Comparison of ENCODE assay signal across 17 mouse cellular contexts in the genomic region with DNA sequence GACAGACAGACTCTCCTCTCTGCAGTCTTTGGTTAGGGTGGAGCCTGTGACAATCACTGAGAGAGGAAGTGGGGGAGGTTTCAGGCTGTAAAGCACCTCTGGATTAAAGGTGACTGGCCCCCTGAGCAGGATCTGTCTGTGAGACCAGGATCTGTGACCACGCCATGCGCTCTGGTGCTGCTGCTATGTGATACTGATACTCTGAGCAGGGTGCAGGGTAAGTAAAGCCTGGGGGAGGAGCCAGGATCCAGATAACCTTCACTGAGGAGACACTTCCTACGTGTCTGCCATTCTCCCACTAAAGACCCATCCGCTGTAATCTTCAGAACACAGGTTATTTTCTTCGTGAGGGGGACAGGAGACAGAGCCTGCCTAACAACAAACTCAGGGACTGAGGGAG. TPM values are rescaled to one million over a fixed set of nuclear protein-coding genes. Genes with fewer than 3 reads are reported as not detected.
DNase-seq lines count a peak whose midpoint lies in the region; ATAC-seq and TF ChIP-seq lines count a peak whose summit lies in the region.
"Had no signal": no experiment of that assay in that cellular context is flagged by ENCODE, and none has a peak within 500 bp of the region (broad histone marks: within the 10 kb centered on the region; RNA-seq: fewer than 3 reads in every experiment).

No protein-coding gene starts in this region.

- no peak overlapping the region for H3K4me2 ChIP-seq in heart, embryonic 15.5 days
- H3K4me2 ChIP-seq in liver, embryonic 12.5 days: 0 out of 2 replicates have a peak overlapping the region, but pooled peaks have one; percentile 9
- H3K4me2 ChIP-seq: forebrain, embryonic 12.5 days; limb, embryonic 12.5 days; neural tube, embryonic 12.5 days had no signal

- 0 out of 2 replicates have a peak, but pooled peaks have one; percentile 12 for ATAC-seq in heart, embryonic 15.5 days (replicated peaks; ENCODE audit: insufficient number of reproducible peaks, insufficient read depth, low FRiP score, low read depth)
- ATAC-seq in liver, embryonic 12.5 days: peak; percentile 74
- no peak for ATAC-seq in cerebellum, adult (ENCODE audit: insufficient number of reproducible peaks, low FRiP score, low TSS enrichment)
- ATAC-seq: activated CD4-positive, CD25-positive, alpha-beta regulatory T cell, adult 4 months had no signal

- no peak for TF ChIP-seq POLR2A in lung, adult 2 months (IDR thresholded peaks at IDR 0.05; ENCODE audit: borderline replicate concordance, extremely low read depth, low read depth, low read length)

- H3K4me3 ChIP-seq in heart, embryonic 15.5 days: no peak overlapping the region
- H3K4me3 ChIP-seq in liver, embryonic 12.5 days: no peak overlapping the region
- H3K4me3 ChIP-seq in lung, adult 2 months (replicated peaks; ENCODE audit: extremely low read depth, low read depth, low read length): no peak overlapping the region
- H3K4me3 ChIP-seq: forebrain, embryonic 12.5 days; limb, embryonic 12.5 days; neural tube, embryonic 12.5 days had no signal

- H3K9ac ChIP-seq in heart, embryonic 15.5 days: no peak overlapping the region
- no peak overlapping the region; the same call in 1 of the 2 replicates for H3K9ac ChIP-seq in liver, embryonic 12.5 days
- H3K9ac ChIP-seq: forebrain, embryonic 12.5 days; limb, embryonic 12.5 days; neural tube, embryonic 12.5 days had no signal

- TF ChIP-seq CTCF in lung, adult 2 months (IDR thresholded peaks at IDR 0.05; ENCODE audit: insufficient read depth, low read length): no peak

- H3K9me3 ChIP-seq in heart, embryonic 15.5 days (replicated peaks): no peaks in the 10 kb centered on the region
- no peaks in the 10 kb centered on the region for H3K9me3 ChIP-seq in liver, embryonic 12.5 days (replicated peaks)
- H3K9me3 ChIP-seq: forebrain, embryonic 12.5 days; limb, embryonic 12.5 days; neural tube, embryonic 12.5 days had no signal

- peak overlapping the region; percentile 79 for H3K27ac ChIP-seq in heart, embryonic 15.5 days
- no peak overlapping the region for H3K27ac ChIP-seq in liver, embryonic 12.5 days
- H3K27ac ChIP-seq: forebrain, embryonic 12.5 days; limb, embryonic 12.5 days; neural tube, embryonic 12.5 days had no signal

- H3K27me3 ChIP-seq in heart, embryonic 15.5 days: no peaks in the 10 kb centered on the region
- H3K27me3 ChIP-seq in liver, embryonic 12.5 days (replicated peaks): no peaks in the 10 kb centered on the region

- H3K4me1 ChIP-seq in heart, embryonic 15.5 days (replicated peaks): peaks cover 51% of the 10 kb centered on the region
- peaks cover 39% of the 10 kb centered on the region for H3K4me1 ChIP-seq in liver, embryonic 12.5 days
- H3K4me1 ChIP-seq in lung, adult 2 months (ENCODE audit: control insufficient read depth, insufficient read depth, low read length): peaks cover 21% of the 10 kb centered on the region

- H3K36me3 ChIP-seq in heart, embryonic 15.5 days: no peaks in the 10 kb centered on the region
- peaks cover 7% of the 10 kb centered on the region for H3K36me3 ChIP-seq in liver, embryonic 12.5 days

- no peak for DNase-seq in heart, postnatal 4 days
- DNase-seq in A20 (ENCODE audit: low read depth, low spot score) (peak; percentile 36), ES-CJ7 (ENCODE audit: low read depth, low spot score) (peak; percentile 48)
- DNase-seq in retina, embryonic 14.5 days (ENCODE audit: low spot score): no peak
- no peak for DNase-seq in lung, adult 2 months
- DNase-seq: cerebellum, adult 8-10 months; kidney, adult 18-20 months; layer of hippocampus, adult 9-11 months; lung, postnatal 36 days; midbrain, embryonic 14.5 days had no signal

- 29% methylated on average over 5 of the region's 5 CpGs for WGBS in heart, embryonic 15.5 days
- 17% methylated on average over 5 of the region's 5 CpGs for WGBS in liver, embryonic 12.5 days (ENCODE audit: insufficient replicate concordance)
- WGBS in lung, adult 2 months: 81% methylated on average over 5 of the region's 5 CpGs

RNA-seq across cellular contexts. Expression of gene Pex14, which starts 53.8 kb away (rescaled TPM):
- 36.0 and 41.4 TPM in 2 replicates for polyA plus RNA-seq in heart, embryonic 15.5 days (2015; fragmentation: Nextera tagmentation; extraction: Ambion mirVana)
- 10 to 100 TPM; 26.5 to 30.2 TPM for total RNA-seq in heart, postnatal 4 days (2021)
- 31.8 and 34.7 TPM in 2 replicates for polyA plus RNA-seq in liver, embryonic 12.5 days (2016; fragmentation: Nextera tagmentation; extraction: Ambion mirVana)
- polyA plus RNA-seq in lung, adult 2 months (2012; rRNA removed): 36.3 and 39.2 TPM in 2 replicates

RNA-seq across cellular contexts. Expression of gene Dffa, which starts 58.1 kb away (rescaled TPM):
- 27.6 TPM in 2 replicates for polyA plus RNA-seq in heart, embryonic 15.5 days (2015; fragmentation: Nextera tagmentation; extraction: Ambion mirVana)
- total RNA-seq in heart, postnatal 4 days (2021): 10 to 100 TPM; 30.5 to 33.9 TPM
- polyA plus RNA-seq in liver, embryonic 12.5 days (2016; fragmentation: Nextera tagmentation; extraction: Ambion mirVana): 24.4 and 25.3 TPM in 2 replicates
- polyA plus RNA-seq in lung, adult 2 months (2012; rRNA removed): 15.2 and 19.4 TPM in 2 replicates

Comparison
In these comparisons a context has a peak if more than half of its experiments do, and no peak if none do; other contexts are left out.
1. DNase-seq: peak in A20 (single experiment) and ES-CJ7 (single experiment); none in heart, postnatal 4 days (single experiment), retina, embryonic 14.5 days (single experiment) and lung, adult 2 months (single experiment).